Mouse (Mus musculus) heart, embryonic 12.5 days (tissue): ENCODE data around the gene Rcor1. TPM values are rescaled to one million over a fixed set of nuclear protein-coding genes. Genes with fewer than 3 reads are reported as not detected.

Source experiments
- ATAC-seq: fragments of 200-750 bp; cut with Nextera tagmentation; 2 replicates; pipeline ENCODE4 v1.8.0; 2017; ENCODE audit warnings: moderate TSS enrichment, moderate library complexity; ENCODE audit not compliant: insufficient number of reproducible peaks, low FRiP score
- H3K27ac ChIP-seq: fragments of 300-500 bp; sonication (generic); 2 replicates; pipeline ENCODE4 v1.5.1; 2016; ENCODE audit warnings: mild to moderate bottlenecking, moderate library complexity; ENCODE audit not compliant: poor library complexity, severe bottlenecking
- H3K27me3 ChIP-seq: fragments of 300-500 bp; sonication (generic); replicated peaks from 2 replicates; pipeline ENCODE4 v1.6.1; 2016; ENCODE audit warnings: mild to moderate bottlenecking, moderate library complexity
- H3K36me3 ChIP-seq: fragments of 300-500 bp; sonication (generic); 2 replicates; pipeline ENCODE4 v1.6.1; 2016; ENCODE audit warnings: mild to moderate bottlenecking, moderate library complexity
- H3K4me1 ChIP-seq: fragments of 300-500 bp; sonication (generic); replicated peaks from 2 replicates; pipeline ENCODE4 v1.6.1; 2016; ENCODE audit warnings: mild to moderate bottlenecking
- H3K4me2 ChIP-seq: fragments of 300-500 bp; sonication (generic); 2 replicates; pipeline ENCODE4 v1.6.1; 2016; ENCODE audit warnings: mild to moderate bottlenecking, moderate library complexity
- H3K4me3 ChIP-seq: fragments of 300-500 bp; sonication (generic); 2 replicates; pipeline ENCODE4 v1.5.1; 2016; ENCODE audit warnings: mild to moderate bottlenecking
- H3K9ac ChIP-seq: fragments of 300-500 bp; sonication (generic); 2 replicates; pipeline ENCODE4 v1.6.1; 2016; ENCODE audit warnings: mild to moderate bottlenecking, moderate library complexity
- H3K9me3 ChIP-seq: fragments of 300-500 bp; sonication (generic); replicated peaks from 2 replicates; pipeline ENCODE4 v1.6.1; 2016; ENCODE audit warnings: mild to moderate bottlenecking, moderate library complexity
- WGBS: fragments of 180-500 bp; shearing (Covaris S2); methylation state at CpG from one replicate; pipeline ENCODE4 v1.1.7; 2016; 5-methylcytosine and 5-hydroxymethylcytosine counted together
- polyA plus RNA-seq: library from polyadenylated mRNA; unstranded; fragments of >200 nt; fragmentation: Nextera tagmentation; extraction: Ambion mirVana; gene quantifications from 2 replicates; pipeline ENCODE4 v1.2.1, GENCODE M21; 2016

Gene Rcor1
- polyA plus RNA-seq, 1 experiment from 2014 or later = 8.8 TPM

DNA sequence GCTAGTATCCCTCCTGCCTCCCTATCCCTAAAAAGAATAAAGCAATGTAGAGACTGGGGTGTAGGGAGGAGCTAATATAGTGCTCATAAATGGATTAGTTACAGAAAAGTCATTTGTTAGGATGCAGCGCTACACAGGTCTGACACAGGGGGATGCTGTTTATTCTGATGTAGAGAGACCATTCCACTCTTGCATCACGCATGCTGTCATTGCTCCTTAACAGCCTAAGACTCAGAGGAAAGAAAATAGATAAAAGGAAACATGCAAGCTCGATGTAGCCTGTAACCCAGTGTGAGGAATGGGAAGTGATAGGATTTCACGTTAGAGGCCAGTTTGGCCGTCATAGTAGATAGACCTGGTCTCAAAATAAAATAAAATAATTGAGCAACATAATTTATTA, 31.9 kb downstream of the Rcor1 start:
- H3K4me2 ChIP-seq = no peak overlapping the region
- peak overlapping the region; percentile 56; the same call in 1 of the 2 replicates for H3K27ac ChIP-seq
- H3K4me3 ChIP-seq = no peak overlapping the region
- no peaks in the 10 kb centered on the region for H3K27me3 ChIP-seq
- ATAC-seq = no peak
- no peaks in the 10 kb centered on the region for H3K9me3 ChIP-seq
- WGBS = 70% methylated on average over 5 of the region's 5 CpGs
- no peak overlapping the region for H3K9ac ChIP-seq
- peaks cover 20% of the 10 kb centered on the region for H3K4me1 ChIP-seq
- peaks cover 10% of the 10 kb centered on the region; the same call in 1 of the 2 replicates for H3K36me3 ChIP-seq

DNA sequence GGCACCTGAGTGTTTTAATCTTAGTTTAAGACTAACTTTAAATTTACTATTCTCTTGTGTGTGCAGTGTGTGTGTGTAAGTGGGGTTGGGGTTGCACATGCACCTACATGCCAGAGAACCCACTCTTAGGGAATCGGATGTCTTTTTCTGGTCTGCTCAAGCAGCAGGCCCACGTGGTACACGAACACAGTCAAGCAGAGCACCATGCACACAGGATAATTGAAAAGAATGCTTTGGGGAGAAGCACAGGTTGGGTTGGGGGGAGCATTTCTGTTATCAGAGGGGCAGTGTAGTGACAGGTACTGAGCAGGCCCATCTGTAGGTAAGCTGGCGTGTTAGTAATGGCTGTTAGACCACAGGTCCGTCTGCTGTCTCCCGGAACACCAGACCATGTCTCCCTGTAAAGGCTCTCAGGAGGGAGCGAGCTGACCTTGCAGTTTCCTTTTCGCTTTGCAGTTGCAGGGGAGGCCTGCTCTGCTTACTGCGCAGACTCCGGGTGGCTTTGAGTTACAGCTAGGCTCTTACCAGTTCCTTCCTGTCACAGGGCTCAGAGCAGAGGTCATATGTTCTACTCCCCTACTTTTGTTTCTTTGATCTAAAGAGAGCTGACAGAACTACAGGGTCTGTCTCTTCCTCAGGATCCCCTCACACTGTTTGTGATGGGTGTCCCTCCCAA, 32.5 kb downstream of the Rcor1 start:
- H3K9ac ChIP-seq = no peak overlapping the region; the same call in 1 of the 2 replicates
- peak overlapping the region; percentile 26; the same call in 1 of the 2 replicates for H3K4me2 ChIP-seq
- H3K9me3 ChIP-seq = no peaks in the 10 kb centered on the region
- no peaks in the 10 kb centered on the region for H3K27me3 ChIP-seq
- peaks cover 26% of the 10 kb centered on the region for H3K4me1 ChIP-seq
- peak overlapping the region; percentile 56 for H3K27ac ChIP-seq
- H3K4me3 ChIP-seq = no peak overlapping the region
- peaks cover 10% of the 10 kb centered on the region; the same call in 1 of the 2 replicates for H3K36me3 ChIP-seq
- 58% methylated on average over 10 of the region's 10 CpGs for WGBS
- no peak for ATAC-seq

DNA sequence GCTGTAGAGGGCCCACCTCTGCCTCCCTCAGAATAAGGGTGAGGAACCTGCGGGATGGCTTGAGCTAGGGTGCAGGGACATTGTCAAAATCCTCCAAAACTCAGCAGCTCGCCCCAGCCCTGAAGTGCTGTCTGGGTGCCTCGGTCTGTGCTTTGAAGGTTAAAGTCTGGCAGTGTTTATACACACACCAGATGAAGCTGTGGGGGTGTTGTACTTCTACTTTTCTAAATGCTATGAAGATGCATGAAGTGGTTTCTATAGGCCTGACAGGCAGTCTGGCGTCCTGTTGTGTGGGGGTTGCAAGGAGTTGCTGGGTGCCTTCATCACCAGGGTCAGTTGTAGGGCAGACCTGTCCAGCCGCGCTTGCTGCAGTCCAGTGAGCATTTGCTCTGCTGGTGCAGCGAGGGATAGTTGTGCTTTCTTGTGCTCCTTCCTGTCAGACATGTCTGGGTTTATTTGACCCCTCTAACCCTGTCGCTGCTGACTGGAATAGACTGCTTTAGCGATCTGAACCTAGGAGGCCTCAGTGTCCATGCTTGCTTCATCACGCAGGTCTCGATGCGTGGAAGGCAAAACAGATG, 37.3 kb downstream of the Rcor1 start:
- WGBS = 44% methylated on average over 12 of the region's 12 CpGs
- Histone ChIP-seq H3K4me2 (peak overlapping the region; percentile 29; the same call in 1 of the 2 replicates), H3K9me3 (no peaks in the 10 kb centered on the region), H3K4me3 (no peak overlapping the region), H3K27ac (peak overlapping the region; percentile 39), H3K27me3 (no peaks in the 10 kb centered on the region), H3K9ac (peak overlapping the region; percentile 37; the same call in 1 of the 2 replicates), H3K36me3 (peaks cover 3% of the 10 kb centered on the region; the same call in 1 of the 2 replicates), H3K4me1 (peaks cover 28% of the 10 kb centered on the region)
- ATAC-seq = peak; percentile 62

DNA sequence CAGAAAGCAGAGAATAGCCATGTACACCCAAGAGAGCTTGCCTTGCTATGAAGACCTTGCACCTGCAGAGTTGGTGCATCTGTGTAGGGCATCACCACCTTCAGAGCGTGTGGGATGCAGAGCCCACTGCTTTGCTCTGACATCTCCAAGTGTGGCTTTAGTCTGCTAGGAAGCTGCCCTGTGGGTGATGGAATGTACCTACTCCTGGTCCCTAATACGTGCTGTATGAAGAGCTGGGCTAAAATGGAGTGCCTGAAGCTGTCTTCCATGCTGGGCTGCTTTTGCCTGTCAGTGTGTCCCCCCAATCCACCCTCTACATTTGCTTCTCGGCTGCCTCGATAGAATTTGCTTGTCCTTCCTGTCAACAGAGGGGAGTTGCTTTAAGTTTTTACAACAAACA, 46.4 kb downstream of the Rcor1 start:
- Histone ChIP-seq H3K4me2 (no peak overlapping the region), H3K36me3 (peaks cover 25% of the 10 kb centered on the region), H3K9me3 (0 out of 2 replicates have a peak, but pooled peaks cover 3% of the 10 kb centered on the region), H3K4me3 (no peak overlapping the region), H3K27ac (no peak overlapping the region), H3K9ac (no peak overlapping the region), H3K4me1 (peaks cover 18% of the 10 kb centered on the region), H3K27me3 (no peaks in the 10 kb centered on the region)
- WGBS = 83% methylated on average over 4 of the region's 4 CpGs
- ATAC-seq = no peak

DNA sequence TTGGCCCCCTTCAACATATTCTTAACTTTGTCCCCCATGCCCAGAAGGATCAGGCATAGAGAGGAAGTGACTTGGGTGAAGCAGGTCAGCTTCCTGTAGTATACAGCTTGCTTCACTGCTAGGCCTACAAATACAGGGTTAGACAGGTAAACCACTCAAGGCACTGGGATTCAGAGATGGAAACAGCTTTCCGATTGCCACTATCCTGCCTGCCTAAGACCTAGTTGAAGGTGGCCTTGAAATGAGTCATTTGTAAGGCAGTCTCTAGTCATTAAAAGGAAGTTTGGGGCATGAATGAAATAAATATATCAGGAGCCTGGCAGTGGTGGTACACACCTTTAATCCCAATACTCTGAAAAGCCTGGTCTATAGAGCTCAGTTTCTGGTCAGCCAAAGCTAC, 47.9 kb downstream of the Rcor1 start:
- Histone ChIP-seq H3K9me3 (0 out of 2 replicates have a peak, but pooled peaks cover 3% of the 10 kb centered on the region), H3K4me3 (no peak overlapping the region), H3K9ac (no peak overlapping the region), H3K27ac (no peak overlapping the region), H3K4me2 (no peak overlapping the region), H3K27me3 (no peaks in the 10 kb centered on the region), H3K36me3 (peaks cover 22% of the 10 kb centered on the region), H3K4me1 (peaks cover 22% of the 10 kb centered on the region)
- WGBS = 98% methylated on average over 1 of the region's 1 CpGs
- ATAC-seq = no peak

DNA sequence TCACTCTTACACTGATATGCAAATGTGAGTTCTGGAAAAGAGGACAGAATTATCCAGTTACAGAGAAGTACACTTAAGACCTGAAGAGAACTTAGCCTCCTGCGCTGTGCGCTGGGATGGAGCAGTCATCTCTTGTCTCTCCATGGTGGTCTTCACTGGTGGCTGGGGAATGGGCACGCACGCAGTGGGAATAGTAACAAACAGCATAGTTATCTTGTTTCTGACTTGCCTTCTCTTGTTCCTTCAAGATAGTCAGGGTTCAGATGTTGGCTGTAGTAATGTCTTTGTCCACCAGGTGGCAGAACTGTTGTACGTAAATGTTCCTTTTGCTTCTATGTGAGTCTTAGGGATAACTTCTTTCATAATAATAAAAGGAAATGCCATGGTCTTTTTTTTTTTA, 49.0 kb downstream of the Rcor1 start:
- Histone ChIP-seq H3K36me3 (peaks cover 10% of the 10 kb centered on the region), H3K4me3 (no peak overlapping the region), H3K4me2 (no peak overlapping the region), H3K27me3 (no peaks in the 10 kb centered on the region), H3K27ac (no peak overlapping the region), H3K9me3 (no peaks in the 10 kb centered on the region), H3K9ac (no peak overlapping the region), H3K4me1 (peaks cover 22% of the 10 kb centered on the region)
- WGBS = 25% methylated on average over 5 of the region's 5 CpGs
- ATAC-seq = no peak

DNA sequence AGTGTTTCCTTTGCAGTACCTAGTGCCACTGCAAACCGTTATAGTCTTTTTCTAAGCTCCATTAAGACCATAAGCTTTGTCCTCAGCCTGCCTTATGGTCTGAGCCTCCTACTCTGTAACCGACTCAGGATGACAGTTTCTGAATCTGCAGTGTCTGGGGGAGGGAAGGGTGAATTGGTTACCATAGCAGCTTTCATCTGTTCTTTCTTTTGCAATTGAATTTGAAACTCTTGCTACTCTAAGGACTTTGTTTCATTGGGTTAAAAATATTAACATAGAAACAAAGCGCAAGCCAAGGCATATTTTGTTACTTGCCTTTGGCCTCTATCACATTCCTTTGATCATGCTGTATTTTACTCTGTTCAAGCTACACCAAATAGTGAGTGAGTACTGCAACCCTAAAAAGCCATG, 49.6 kb downstream of the Rcor1 start:
- no peak for ATAC-seq
- whole genome bisulfite sequencing = 64% methylated on average over 3 of the region's 3 CpGs
- Histone ChIP-seq H3K4me2 (no peak overlapping the region), H3K4me1 (peaks cover 27% of the 10 kb centered on the region), H3K27me3 (no peaks in the 10 kb centered on the region), H3K9me3 (no peaks in the 10 kb centered on the region), H3K4me3 (no peak overlapping the region), H3K27ac (no peak overlapping the region), H3K36me3 (peaks cover 9% of the 10 kb centered on the region), H3K9ac (no peak overlapping the region)

DNA sequence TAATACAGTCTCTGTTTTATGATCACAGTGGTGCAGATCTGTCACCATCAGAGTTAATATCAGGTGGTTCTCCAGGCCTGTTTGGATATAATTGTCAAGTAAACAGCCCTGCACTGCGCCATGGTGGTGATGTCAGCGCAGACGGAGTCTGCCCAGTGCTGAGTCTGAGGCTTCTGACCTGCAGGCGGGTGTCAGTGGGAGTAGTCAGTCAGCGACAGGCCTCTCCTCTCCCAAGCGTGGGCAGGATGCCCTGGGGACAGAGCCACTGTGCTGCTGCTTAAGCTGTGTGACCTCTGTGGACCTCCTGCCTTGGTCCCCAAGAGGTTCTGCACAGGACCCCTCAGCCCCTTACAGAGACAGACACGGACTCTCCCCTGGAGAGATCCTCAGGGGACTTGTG, 50.0 kb downstream of the Rcor1 start:
- no peak overlapping the region for H3K27ac ChIP-seq

DNA sequence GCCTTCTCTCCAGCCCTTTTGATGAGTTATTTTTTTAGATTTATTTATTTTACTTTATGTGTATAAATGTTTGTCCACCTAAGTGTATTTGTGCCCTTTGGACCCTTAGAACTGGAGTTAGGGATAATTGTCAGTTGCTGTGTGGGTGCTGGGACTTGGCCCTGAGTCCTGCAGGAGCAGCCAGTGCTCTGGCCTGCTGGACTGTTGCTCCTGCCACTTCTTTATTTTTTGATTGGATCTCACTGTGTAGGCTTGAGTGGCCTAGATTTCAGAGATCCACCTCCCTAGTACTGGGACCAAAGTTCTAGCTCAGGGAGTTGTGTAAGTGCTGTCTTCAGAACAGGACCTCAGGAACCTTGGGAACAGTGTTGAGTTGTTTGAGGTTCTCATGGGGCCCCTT, 51.6 kb downstream of the Rcor1 start:
- ATAC-seq = no peak
- Histone ChIP-seq H3K4me3 (no peak overlapping the region), H3K27ac (no peak overlapping the region), H3K36me3 (peaks cover 16% of the 10 kb centered on the region), H3K9ac (no peak overlapping the region), H3K27me3 (no peaks in the 10 kb centered on the region), H3K4me2 (no peak overlapping the region), H3K9me3 (no peaks in the 10 kb centered on the region), H3K4me1 (peaks cover 26% of the 10 kb centered on the region)

More for the DNA sequence above, 50.0 kb downstream of the Rcor1 start:
- no peak for ATAC-seq
- H3K27me3 ChIP-seq = no peaks in the 10 kb centered on the region
- no peak overlapping the region for H3K4me3 ChIP-seq
- H3K9me3 ChIP-seq = no peaks in the 10 kb centered on the region
- 74% methylated on average over 7 of the region's 7 CpGs for WGBS
- peaks cover 11% of the 10 kb centered on the region for H3K36me3 ChIP-seq
- H3K9ac ChIP-seq = peak overlapping the region; percentile 62; the same call in 1 of the 2 replicates
- H3K4me2 ChIP-seq = no peak overlapping the region
- H3K4me1 ChIP-seq = peaks cover 30% of the 10 kb centered on the region

DNA sequence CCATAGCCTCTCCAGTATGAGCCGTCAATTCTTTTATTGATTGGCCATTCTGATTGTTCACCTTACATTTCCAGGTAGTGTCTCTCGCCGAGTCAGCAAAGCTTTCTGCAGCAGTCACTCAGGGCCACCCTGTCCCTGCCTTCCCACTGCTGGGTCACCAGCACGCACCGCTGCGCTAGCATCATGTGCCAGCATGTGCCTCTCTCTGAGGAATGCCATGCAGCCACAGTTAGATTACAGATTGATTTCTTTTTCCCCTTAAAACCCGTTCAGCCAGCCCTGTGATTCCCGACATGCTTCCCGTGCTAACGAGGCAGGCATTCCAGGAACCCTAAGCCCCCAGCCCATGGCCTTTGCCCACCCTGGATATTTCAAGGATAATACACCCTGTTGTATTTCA, 52.8 kb downstream of the Rcor1 start:
- Histone ChIP-seq H3K36me3 (peaks cover 20% of the 10 kb centered on the region), H3K4me1 (peaks cover 26% of the 10 kb centered on the region), H3K9ac (no peak overlapping the region), H3K9me3 (no peaks in the 10 kb centered on the region), H3K4me2 (no peak overlapping the region), H3K4me3 (no peak overlapping the region), H3K27ac (no peak overlapping the region), H3K27me3 (no peaks in the 10 kb centered on the region)
- no peak for ATAC-seq
- 87% methylated on average over 10 of the region's 10 CpGs for WGBS

DNA sequence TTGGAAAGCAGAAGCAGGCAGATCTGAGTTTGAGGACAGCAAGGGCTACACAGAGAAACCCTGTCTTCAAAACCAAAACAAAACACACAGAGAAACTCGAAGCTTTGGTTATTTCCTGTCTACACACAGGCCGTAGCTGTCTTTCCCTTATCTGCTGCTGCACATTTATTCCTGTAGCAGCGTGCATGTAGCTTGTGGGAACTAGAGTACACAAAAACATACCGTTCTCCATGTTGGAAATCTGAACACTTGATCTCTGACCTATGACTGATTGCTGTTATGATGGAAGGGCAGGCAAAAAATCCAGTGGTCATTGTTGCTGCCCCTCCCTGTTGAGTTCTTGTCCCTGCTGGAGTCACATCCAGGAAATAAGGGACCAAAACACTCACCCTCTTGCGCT, 54.9 kb downstream of the Rcor1 start:
- Histone ChIP-seq H3K4me2 (no peak overlapping the region), H3K27ac (peak overlapping the region; percentile 54), H3K36me3 (peaks cover 31% of the 10 kb centered on the region), H3K9me3 (no peaks in the 10 kb centered on the region), H3K4me1 (peaks cover 14% of the 10 kb centered on the region), H3K9ac (no peak overlapping the region), H3K27me3 (no peaks in the 10 kb centered on the region), H3K4me3 (no peak overlapping the region)
- 48% methylated on average over 5 of the region's 5 CpGs for WGBS
- ATAC-seq = no peak; the same call in 1 of the 2 replicates
